Mouse (Mus musculus): ENCODE measurements around the gene Otx2.

DNA sequence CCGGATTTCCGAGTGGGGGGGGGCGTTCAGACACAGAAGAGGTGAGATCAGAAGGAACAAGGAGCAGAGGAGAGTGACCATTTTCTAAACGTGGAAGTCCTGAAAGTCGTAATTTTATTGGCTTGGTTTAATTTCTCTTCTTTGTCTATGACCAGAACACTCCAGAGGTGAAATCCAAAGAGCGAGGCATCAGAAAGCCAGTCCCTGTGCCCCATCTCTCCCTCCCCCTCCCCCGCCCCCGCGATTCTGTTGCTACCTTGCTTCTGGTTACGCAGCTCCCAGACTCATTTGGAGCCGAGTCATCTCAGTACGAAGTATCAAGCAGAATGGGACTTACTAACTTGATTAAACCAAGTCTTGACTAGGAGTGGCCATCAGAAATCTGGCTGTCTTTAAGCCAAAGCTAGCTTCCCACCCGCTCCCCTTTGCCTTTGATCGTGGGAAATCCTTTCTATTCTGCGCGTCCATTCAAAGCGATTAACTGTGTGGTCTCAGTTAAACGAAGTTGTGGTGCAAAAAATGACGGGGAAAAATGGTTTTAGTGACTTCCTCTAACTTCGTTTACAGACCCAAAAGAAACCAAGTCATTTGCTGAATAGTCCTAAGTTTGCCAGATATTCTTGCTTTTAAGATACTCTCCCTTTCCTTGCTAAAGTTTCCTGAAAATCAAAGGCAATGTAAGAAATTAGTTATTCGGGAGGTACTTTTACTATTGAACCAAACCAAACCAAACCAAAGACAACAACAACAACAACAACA, 17.6 kb downstream of the Otx2 start:
- TF ChIP-seq CTCF (IDR thresholded peaks at IDR 0.05; ENCODE audit: control insufficient read depth, insufficient read depth, insufficient replicate concordance, low read depth, low read length), result no peak
- TF ChIP-seq POLR2A (IDR thresholded peaks at IDR 0.05; ENCODE audit: control insufficient read depth, low read depth, low read length), result no peak
